ENCODE assay signal across 20 mouse cellular contexts in the genomic region with DNA sequence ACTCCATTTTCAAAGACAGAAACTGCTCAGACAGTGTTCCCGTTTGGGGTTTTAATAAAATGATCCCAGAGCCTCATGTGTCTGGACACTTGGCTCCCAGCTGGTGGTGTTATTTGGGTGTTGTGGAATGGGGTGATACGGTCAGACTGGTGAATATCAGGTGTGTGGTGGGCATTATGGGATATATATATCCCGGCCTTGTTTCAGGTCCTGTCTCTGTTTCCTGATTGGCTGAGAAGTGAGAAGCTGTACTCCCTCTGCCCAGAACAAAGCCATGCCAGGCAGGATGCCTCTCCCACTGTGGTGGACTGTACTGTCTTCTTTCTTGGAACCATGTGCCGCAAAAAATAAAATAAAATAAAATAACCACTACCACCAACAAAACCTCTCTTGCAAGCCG. TPM values are rescaled to one million over a fixed set of nuclear protein-coding genes. Genes with fewer than 3 reads are reported as not detected.
DNase-seq lines count a peak whose midpoint lies in the region; ATAC-seq and TF ChIP-seq lines count a peak whose summit lies in the region.
"Had no signal": no experiment of that assay in that cellular context is flagged by ENCODE, and none has a peak within 500 bp of the region (broad histone marks: within the 10 kb centered on the region; RNA-seq: fewer than 3 reads in every experiment).

No protein-coding gene starts in this region.

- peak; percentile 93 for DNase-seq in heart, adult 11 months
- no peak for DNase-seq in heart, postnatal 36 days
- no peak for DNase-seq in spleen, adult 2 months (ENCODE audit: low read depth in 1 of 2, low spot score in 2 of 2)
- no peak for DNase-seq in spleen, postnatal 14 days (ENCODE audit: low spot score in 2 of 2)
- DNase-seq in liver, embryonic 13.5 days = no peak
- no peak for DNase-seq in retina, embryonic 14.5 days (ENCODE audit: low spot score)
- DNase-seq: adrenal gland, adult 2 months; adrenal gland, postnatal 36 days; cerebellum, adult 8-10 months; embryo, embryonic 11 days; kidney, postnatal 10 days; layer of hippocampus, adult 9-11 months; spleen, adult 18-20 months had no signal

- H3K9ac ChIP-seq in liver, embryonic 13.5 days = no peak overlapping the region
- no peak overlapping the region for H3K9ac ChIP-seq in kidney, embryonic 16.5 days (replicated peaks; ENCODE audit: low read length)

- 87% methylated on average over 5 of the region's 5 CpGs for WGBS in spleen, adult 2 months
- WGBS in liver, embryonic 13.5 days (ENCODE audit: insufficient replicate concordance) = 77% methylated on average over 5 of the region's 5 CpGs
- 89% methylated on average over 5 of the region's 5 CpGs for WGBS in kidney, embryonic 16.5 days

- no peak overlapping the region for H3K4me3 ChIP-seq in spleen, adult 2 months (ENCODE audit: extremely low read depth, insufficient read depth, insufficient read length)
- H3K4me3 ChIP-seq in liver, embryonic 13.5 days (replicated peaks) = no peak overlapping the region
- no peak overlapping the region for H3K4me3 ChIP-seq in kidney, embryonic 16.5 days (ENCODE audit: low read length)

- no peaks in the 10 kb centered on the region for H3K36me3 ChIP-seq in spleen, adult 2 months (ENCODE audit: control insufficient read depth, insufficient read depth, low read length)
- no peaks in the 10 kb centered on the region for H3K36me3 ChIP-seq in liver, embryonic 13.5 days
- H3K36me3 ChIP-seq in kidney, embryonic 16.5 days (ENCODE audit: insufficient read depth, low read length) = no peaks in the 10 kb centered on the region
- H3K36me3 ChIP-seq: embryonic facial prominence, embryonic 12.5 days; heart, embryonic 15.5 days; hindbrain, embryonic 13.5 days; limb, embryonic 10.5 days; limb, embryonic 15.5 days had no signal

- H3K9me3 ChIP-seq in liver, embryonic 13.5 days (replicated peaks) = no peaks in the 10 kb centered on the region
- H3K9me3 ChIP-seq in kidney, embryonic 16.5 days (ENCODE audit: low read length) = no peaks in the 10 kb centered on the region
- H3K9me3 ChIP-seq: embryonic facial prominence, embryonic 12.5 days; heart, embryonic 15.5 days; hindbrain, embryonic 13.5 days; limb, embryonic 10.5 days; limb, embryonic 15.5 days; megakaryocyte, embryonic 14.5 days had no signal

- H3K4me2 ChIP-seq in liver, embryonic 13.5 days = peak overlapping the region; percentile 72
- no peak overlapping the region for H3K4me2 ChIP-seq in kidney, embryonic 16.5 days (replicated peaks; ENCODE audit: low read depth, low read length)

- TF ChIP-seq POLR2A in spleen, adult 2 months (IDR thresholded peaks at IDR 0.05; ENCODE audit: low read depth, low read length) = no peak

- H3K27ac ChIP-seq in spleen, adult 2 months (ENCODE audit: insufficient read depth, low read length) = peak overlapping the region; percentile 94; the same call in 1 of the 2 replicates
- H3K27ac ChIP-seq in liver, embryonic 13.5 days = no peak overlapping the region
- no peak overlapping the region for H3K27ac ChIP-seq in kidney, embryonic 16.5 days (ENCODE audit: low read length)
- H3K27ac ChIP-seq: hindbrain, embryonic 13.5 days had no signal

- H3K4me1 ChIP-seq in spleen, adult 2 months (ENCODE audit: control insufficient read depth, insufficient read depth, insufficient read length) = peaks cover 10% of the 10 kb centered on the region
- peaks cover 37% of the 10 kb centered on the region for H3K4me1 ChIP-seq in liver, embryonic 13.5 days (replicated peaks)
- peaks cover 9% of the 10 kb centered on the region; the same call in 1 of the 2 replicates for H3K4me1 ChIP-seq in kidney, embryonic 16.5 days (ENCODE audit: insufficient read depth, low read length)
- H3K4me1 ChIP-seq: embryonic facial prominence, embryonic 12.5 days had no signal

- intact Hi-C loops in heart, postnatal 36 days (cut with DNase I) = no loop called here

- no peak for TF ChIP-seq CTCF in spleen, adult 2 months (IDR thresholded peaks at IDR 0.05; ENCODE audit: extremely low read depth, insufficient read depth, insufficient read length, insufficient replicate concordance)

- no peaks in the 10 kb centered on the region for H3K27me3 ChIP-seq in spleen, adult 2 months (ENCODE audit: control insufficient read depth, insufficient read depth, low read length)
- H3K27me3 ChIP-seq in liver, embryonic 13.5 days = no peaks in the 10 kb centered on the region
- H3K27me3 ChIP-seq in kidney, embryonic 16.5 days (ENCODE audit: insufficient read depth, low read length) = no peaks in the 10 kb centered on the region
- H3K27me3 ChIP-seq: embryonic facial prominence, embryonic 12.5 days; heart, embryonic 15.5 days; limb, embryonic 15.5 days had no signal

- ATAC-seq in liver, embryonic 13.5 days (ENCODE audit: low read depth) = no peak
- ATAC-seq in kidney, embryonic 16.5 days (ENCODE audit: low FRiP score, low TSS enrichment) = no peak

RNA-seq across cellular contexts. Expression of a gene that starts 7.8 kb away (rescaled TPM):
- 10 to 100 TPM; 19.5 to 22.3 TPM for total RNA-seq in heart, postnatal 36 days (2021)
- 83.8 and 110 TPM in 2 replicates for polyA plus RNA-seq in spleen, adult 2 months (2012; rRNA removed)
- polyA plus RNA-seq in liver, embryonic 13.5 days (2015; fragmentation: Nextera tagmentation; extraction: Ambion mirVana) = 35.3 and 43.9 TPM in 2 replicates
- 56.7 and 60.0 TPM in 2 replicates for polyA plus RNA-seq in kidney, embryonic 16.5 days (2015; fragmentation: Nextera tagmentation; extraction: Ambion mirVana)
